Mouse (Mus musculus) bone marrow macrophage, adult 2 months (primary cell): Measurements from ENCODE around the gene Tspan3.

ENCODE experiments used
- CTCF ChIP-seq: IDR thresholded peaks from 2 replicates; pipeline ENCODE4 v1.5.1; 2012; ENCODE audit warnings: low read depth, mild to moderate bottlenecking, low read length, moderate library complexity
- POLR2A ChIP-seq: IDR thresholded peaks from 2 replicates; pipeline ENCODE4 v1.6.1; 2012; ENCODE audit warnings: mild to moderate bottlenecking, low read depth, low read length, borderline replicate concordance

DNA sequence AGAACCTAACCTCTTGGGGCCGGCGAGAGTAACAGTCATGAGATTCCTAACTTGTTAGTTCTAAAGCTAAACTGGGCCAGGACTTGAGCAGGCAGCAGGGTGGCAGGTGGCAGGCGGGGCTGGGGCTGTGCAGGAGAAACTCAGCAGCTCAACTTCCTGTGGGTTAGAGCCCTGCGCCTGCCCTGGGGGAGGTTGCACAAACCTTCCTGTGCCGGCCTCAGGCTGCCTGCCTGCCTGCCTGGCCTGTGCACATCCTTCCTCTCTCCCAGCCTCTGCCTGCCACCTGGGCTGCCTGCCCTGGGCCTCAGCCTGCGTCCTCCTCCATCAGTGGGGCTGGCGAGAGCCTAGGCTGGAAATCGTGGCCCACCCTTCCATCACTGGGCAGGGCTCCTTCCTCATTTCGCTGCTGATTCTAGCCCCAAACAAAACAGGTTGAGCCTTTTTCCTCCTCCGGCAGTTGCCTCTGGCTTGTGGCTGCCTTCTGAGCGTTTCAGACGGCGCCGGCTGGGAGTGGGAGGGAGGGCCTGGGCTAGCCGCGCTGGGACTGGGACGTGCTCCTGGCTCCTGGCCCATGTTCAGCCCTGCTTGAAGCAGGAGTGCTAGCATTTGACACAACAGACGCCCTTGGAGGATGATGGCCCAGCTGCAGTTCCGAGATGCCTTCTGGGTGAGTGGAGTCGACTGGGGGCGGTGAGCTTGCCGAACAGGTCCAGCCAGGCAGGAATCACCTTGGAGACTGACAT lies 75.3 kb downstream of the Tspan3 start, which contains the start of gene Pstpip1:
- no peak for TF ChIP-seq CTCF
- no peak for TF ChIP-seq POLR2A
